ENCODE assay signal across 8 mouse cellular contexts in the genomic region with DNA sequence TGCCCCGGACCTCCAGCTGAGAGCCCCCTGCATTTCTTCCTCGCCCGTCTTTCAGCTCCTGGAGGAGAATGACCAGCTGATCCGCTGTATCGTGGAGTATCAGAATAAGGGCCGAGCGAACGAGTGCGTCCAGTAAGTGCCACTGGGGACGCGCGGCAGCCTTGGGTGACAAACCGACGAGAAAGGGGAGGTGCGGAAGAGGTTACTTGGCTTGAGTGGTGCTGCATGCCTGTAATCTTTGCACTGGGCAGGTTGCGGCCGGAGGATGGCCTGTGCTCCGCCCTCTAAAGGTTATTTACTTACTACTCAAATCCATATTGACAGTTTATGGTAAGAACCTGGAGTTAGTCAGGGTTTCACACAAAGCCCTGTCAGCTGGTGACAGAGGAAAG. TPM values are rescaled to one million over a fixed set of nuclear protein-coding genes. Genes with fewer than 3 reads are reported as not detected.
A peak's percentile ranks its signal among the peaks of the same experiment; 100 is the strongest.
DNase-seq lines count a peak whose midpoint lies in the region; ATAC-seq and TF ChIP-seq lines count a peak whose summit lies in the region.

No protein-coding gene starts in this region.

- H3K4me3 ChIP-seq in kidney, embryonic 15.5 days (replicated peaks), result peak overlapping the region; percentile 68
- peak overlapping the region; percentile 96 for H3K4me3 ChIP-seq in forebrain, embryonic 16.5 days (replicated peaks; ENCODE audit: low read length)
- H3K4me3 ChIP-seq in liver, embryonic 13.5 days (replicated peaks), result peak overlapping the region; percentile 82
- H3K4me3 ChIP-seq in neural tube, embryonic 15.5 days (replicated peaks), result peak overlapping the region; percentile 80

- peak overlapping the region; percentile 82 for H3K4me2 ChIP-seq in kidney, embryonic 15.5 days
- peak overlapping the region; percentile 97 for H3K4me2 ChIP-seq in forebrain, embryonic 16.5 days (ENCODE audit: low read length)
- H3K4me2 ChIP-seq in liver, embryonic 13.5 days, result peak overlapping the region; percentile 88
- H3K4me2 ChIP-seq in neural tube, embryonic 15.5 days, result peak overlapping the region; percentile 70

- H3K9me3 ChIP-seq in kidney, embryonic 15.5 days (replicated peaks), result no peaks in the 10 kb centered on the region
- no peaks in the 10 kb centered on the region for H3K9me3 ChIP-seq in forebrain, embryonic 16.5 days (ENCODE audit: control insufficient read depth, low read length)
- H3K9me3 ChIP-seq in liver, embryonic 13.5 days (replicated peaks), result no peaks in the 10 kb centered on the region
- no peaks in the 10 kb centered on the region for H3K9me3 ChIP-seq in neural tube, embryonic 15.5 days (replicated peaks)

- under 1% methylated on average over 18 of the region's 18 CpGs for WGBS in kidney, embryonic 15.5 days
- 0% methylated on average over 18 of the region's 18 CpGs for WGBS in forebrain, embryonic 16.5 days
- under 1% methylated on average over 18 of the region's 18 CpGs for WGBS in liver, embryonic 13.5 days (ENCODE audit: insufficient replicate concordance)
- under 1% methylated on average over 18 of the region's 18 CpGs for WGBS in neural tube, embryonic 15.5 days

- peak; percentile 20 for ATAC-seq in kidney, embryonic 15.5 days (replicated peaks; ENCODE audit: low FRiP score)
- ATAC-seq in Patski, result peak; percentile 37
- ATAC-seq in forebrain, embryonic 16.5 days, result peak; percentile 11
- peak; percentile 62 for ATAC-seq in liver, embryonic 13.5 days (ENCODE audit: low read depth)
- ATAC-seq in neural tube, embryonic 15.5 days (ENCODE audit: low FRiP score), result peak; percentile 21; the same call in 1 of the 2 replicates

- no peak for TF ChIP-seq CTCF in Patski (IDR thresholded peaks at IDR 0.05)

- H3K4me1 ChIP-seq in kidney, embryonic 15.5 days, result peaks cover 42% of the 10 kb centered on the region
- peaks cover 22% of the 10 kb centered on the region for H3K4me1 ChIP-seq in forebrain, embryonic 16.5 days (replicated peaks; ENCODE audit: control insufficient read depth, insufficient read depth, low read length)
- peaks cover 56% of the 10 kb centered on the region for H3K4me1 ChIP-seq in liver, embryonic 13.5 days (replicated peaks)
- peaks cover 27% of the 10 kb centered on the region for H3K4me1 ChIP-seq in neural tube, embryonic 15.5 days

- in situ Hi-C loops in Patski (cut with MboI; ENCODE audit: low pct_unique_long_range_greater_than_20kb), result no loop called here

- H3K36me3 ChIP-seq in kidney, embryonic 15.5 days, result peaks cover 15% of the 10 kb centered on the region
- H3K36me3 ChIP-seq in forebrain, embryonic 16.5 days (ENCODE audit: control insufficient read depth, insufficient read depth), result peaks cover 8% of the 10 kb centered on the region
- peaks cover 19% of the 10 kb centered on the region for H3K36me3 ChIP-seq in liver, embryonic 13.5 days
- H3K36me3 ChIP-seq in neural tube, embryonic 15.5 days, result peaks cover 5% of the 10 kb centered on the region; the same call in 1 of the 2 replicates

- POLR2A ChIA-PET in Patski (lab: Charles Lee), result interaction anchor here (0.9 to 1.7 kb wide), 2 partner anchors 9 to 12 kb away, joined by 3 to 9 read pairs; partner anchors contain the start of gene Nktr

- peak overlapping the region; percentile 95 for H3K27ac ChIP-seq in kidney, embryonic 15.5 days
- peak overlapping the region; percentile 92 for H3K27ac ChIP-seq in forebrain, embryonic 16.5 days (ENCODE audit: low read length)
- peak overlapping the region; percentile 92 for H3K27ac ChIP-seq in liver, embryonic 13.5 days
- peak overlapping the region; percentile 95 for H3K27ac ChIP-seq in neural tube, embryonic 15.5 days (replicated peaks)

- DNase-seq in kidney, postnatal 14 days, result no peak
- no peak for DNase-seq in Patski (ENCODE audit: low read depth, low spot score)
- peak; percentile 57 for DNase-seq in liver, embryonic 13.5 days
- no peak for DNase-seq in thymus, postnatal 14 days
- DNase-seq in cerebellum, postnatal 14 days, result no peak

- H3K27me3 ChIP-seq in kidney, embryonic 15.5 days, result no peaks in the 10 kb centered on the region
- H3K27me3 ChIP-seq in Patski, result no peaks in the 10 kb centered on the region
- no peaks in the 10 kb centered on the region for H3K27me3 ChIP-seq in forebrain, embryonic 16.5 days (replicated peaks; ENCODE audit: control insufficient read depth, insufficient read depth, low read length)
- no peaks in the 10 kb centered on the region for H3K27me3 ChIP-seq in liver, embryonic 13.5 days
- H3K27me3 ChIP-seq in neural tube, embryonic 15.5 days (replicated peaks), result 0 out of 2 replicates have a peak, but pooled peaks cover 3% of the 10 kb centered on the region

- CTCF ChIA-PET in Patski (lab: Charles Lee), result interaction anchor here (0.8 kb wide), 1 partner anchor 15 kb away, joined by 4 read pairs; no protein-coding TSS in a partner anchor

- peak overlapping the region; percentile 88 for H3K9ac ChIP-seq in kidney, embryonic 15.5 days
- H3K9ac ChIP-seq in forebrain, embryonic 16.5 days (replicated peaks; ENCODE audit: low read depth, low read length), result peak overlapping the region; percentile 95
- H3K9ac ChIP-seq in liver, embryonic 13.5 days, result peak overlapping the region; percentile 89
- H3K9ac ChIP-seq in neural tube, embryonic 15.5 days (replicated peaks), result peak overlapping the region; percentile 95

RNA-seq across cellular contexts. Expression of gene Ss18l2, which starts 0.5 kb away (rescaled TPM):
- polyA plus RNA-seq in kidney, embryonic 15.5 days (2015; fragmentation: Nextera tagmentation; extraction: Ambion mirVana), result 113 and 128 TPM in 2 replicates
- 63.8 TPM for polyA plus RNA-seq in Patski (2021)
- polyA plus RNA-seq in forebrain, embryonic 16.5 days (2015; fragmentation: Nextera tagmentation; extraction: Ambion mirVana), result 133 and 142 TPM in 2 replicates
- polyA plus RNA-seq in liver, embryonic 13.5 days (2015; fragmentation: Nextera tagmentation; extraction: Ambion mirVana), result 78.9 and 81.9 TPM in 2 replicates
- 182 and 206 TPM in 2 replicates for polyA plus RNA-seq in neural tube, embryonic 15.5 days (2015; fragmentation: Nextera tagmentation; extraction: Ambion mirVana)

RNA-seq across cellular contexts. Expression of gene Sec22c, which starts 5.3 kb away (rescaled TPM):
- polyA plus RNA-seq in kidney, embryonic 15.5 days (2015; fragmentation: Nextera tagmentation; extraction: Ambion mirVana), result 10.5 and 10.6 TPM in 2 replicates
- 12.7 TPM for polyA plus RNA-seq in Patski (2021)
- polyA plus RNA-seq in forebrain, embryonic 16.5 days (2015; fragmentation: Nextera tagmentation; extraction: Ambion mirVana), result 37.9 and 40.0 TPM in 2 replicates
- 3.7 and 3.9 TPM in 2 replicates for polyA plus RNA-seq in liver, embryonic 13.5 days (2015; fragmentation: Nextera tagmentation; extraction: Ambion mirVana)
- polyA plus RNA-seq in neural tube, embryonic 15.5 days (2015; fragmentation: Nextera tagmentation; extraction: Ambion mirVana), result 20.0 and 21.3 TPM in 2 replicates

RNA-seq across cellular contexts. Expression of gene Nktr, which starts 8.4 kb away (rescaled TPM):
- 59.6 and 67.8 TPM in 2 replicates for polyA plus RNA-seq in kidney, embryonic 15.5 days (2015; fragmentation: Nextera tagmentation; extraction: Ambion mirVana)
- 54.5 TPM for polyA plus RNA-seq in Patski (2021)
- polyA plus RNA-seq in forebrain, embryonic 16.5 days (2015; fragmentation: Nextera tagmentation; extraction: Ambion mirVana), result 59.1 and 60.4 TPM in 2 replicates
- polyA plus RNA-seq in liver, embryonic 13.5 days (2015; fragmentation: Nextera tagmentation; extraction: Ambion mirVana), result 29.7 and 33.3 TPM in 2 replicates
- 51.5 and 52.8 TPM in 2 replicates for polyA plus RNA-seq in neural tube, embryonic 15.5 days (2015; fragmentation: Nextera tagmentation; extraction: Ambion mirVana)

RNA-seq across cellular contexts. Expression of gene Zfp651, which starts 48.5 kb away (rescaled TPM):
- polyA plus RNA-seq in kidney, embryonic 15.5 days (2015; fragmentation: Nextera tagmentation; extraction: Ambion mirVana), result 12.8 and 15.3 TPM in 2 replicates
- 64.7 TPM for polyA plus RNA-seq in Patski (2021)
- 16.4 and 20.4 TPM in 2 replicates for polyA plus RNA-seq in forebrain, embryonic 16.5 days (2015; fragmentation: Nextera tagmentation; extraction: Ambion mirVana)
- polyA plus RNA-seq in liver, embryonic 13.5 days (2015; fragmentation: Nextera tagmentation; extraction: Ambion mirVana), result 1.2 and 1.3 TPM in 2 replicates
- 27.9 and 36.3 TPM in 2 replicates for polyA plus RNA-seq in neural tube, embryonic 15.5 days (2015; fragmentation: Nextera tagmentation; extraction: Ambion mirVana)

Comparison
In these comparisons a context has a peak if more than half of its experiments do, and no peak if none do; other contexts are left out.
1. ATAC-seq: peak in every context shown above with its lines; median percentile 62 in liver, embryonic 13.5 days; 37 in Patski; 21 in neural tube, embryonic 15.5 days; 20 in kidney, embryonic 15.5 days; 11 in forebrain, embryonic 16.5 days.